Mouse (Mus musculus) heart, postnatal 0 days (tissue): ENCODE results near the gene Strn. TPM values are rescaled to one million over a fixed set of nuclear protein-coding genes. Genes with fewer than 3 reads are reported as not detected.

Experiments
- ATAC-seq: fragments of 200-750 bp; cut with Nextera tagmentation; 2 replicates; pipeline ENCODE4 v1.8.0; 2017; ENCODE audit warnings: low read depth, moderate number of reproducible peaks, moderate library complexity; ENCODE audit not compliant: insufficient read depth
- DNase-seq: peaks from one replicate; pipeline ENCODE4 v3.0.0-alpha.2; 2016; ENCODE audit warnings: low spot score
- H3K27ac ChIP-seq: fragments of 300-500 bp; sonication (generic); 2 replicates; pipeline ENCODE4 v1.5.1; 2014; ENCODE audit warnings: low read depth, mild to moderate bottlenecking
- H3K27me3 ChIP-seq: fragments of 300-500 bp; sonication (generic); 2 replicates; pipeline ENCODE4 v1.6.1; 2014; ENCODE audit warnings: low read length, mixed read lengths; ENCODE audit not compliant: control insufficient read depth, insufficient read depth
- H3K36me3 ChIP-seq: fragments of 300-500 bp; sonication (generic); replicated peaks from 2 replicates; pipeline ENCODE4 v1.6.1; 2014; ENCODE audit warnings: low read length, mixed read lengths; ENCODE audit not compliant: control insufficient read depth, insufficient read depth
- H3K4me1 ChIP-seq: fragments of 300-500 bp; sonication (generic); 2 replicates; pipeline ENCODE4 v1.6.1; 2014; ENCODE audit warnings: antibody characterized with exemption; ENCODE audit not compliant: control insufficient read depth, insufficient read depth
- H3K4me2 ChIP-seq: fragments of 300-500 bp; sonication (generic); 2 replicates; pipeline ENCODE4 v1.6.1; 2014; ENCODE audit warnings: low read depth, mild to moderate bottlenecking, low read length, moderate library complexity
- H3K4me3 ChIP-seq: fragments of 300-500 bp; sonication (generic); 2 replicates; pipeline ENCODE4 v1.5.1; 2014; ENCODE audit warnings: low read depth, low read length
- H3K9ac ChIP-seq: fragments of 300-500 bp; sonication (generic); replicated peaks from 2 replicates; pipeline ENCODE4 v1.6.1; 2014; ENCODE audit warnings: low read depth, low read length, mixed read lengths
- H3K9me3 ChIP-seq: fragments of 300-500 bp; sonication (generic); replicated peaks from 2 replicates; pipeline ENCODE4 v1.6.1; 2016; ENCODE audit warnings: low read length; ENCODE audit not compliant: control insufficient read depth
- CTCF ChIP-seq: IDR thresholded peaks from 2 replicates; pipeline ENCODE4 v1.5.1; 2016; ENCODE audit warnings: antibody characterized with exemption, control low read depth, low read depth
- EP300 ChIP-seq: IDR thresholded peaks from 2 replicates; pipeline ENCODE4 v1.6.1; 2016; ENCODE audit warnings: antibody characterized with exemption, low read depth
- WGBS: fragments of 180-500 bp; shearing (Covaris S2); extraction: QIAGEN DNeasy Blood & Tissue Kit; methylation state at CpG from one replicate; pipeline ENCODE4 v1.1.7; 2014; 5-methylcytosine and 5-hydroxymethylcytosine counted together
- polyA plus RNA-seq: library from polyadenylated mRNA; unstranded; fragments of >200 nt; fragmentation: Nextera tagmentation; extraction: Ambion mirVana; gene quantifications from 2 replicates; pipeline ENCODE4 v1.2.1, GENCODE M21; 2015
- total RNA-seq: library from RNA; depleted of rRNA; stranded (reverse); fragments of >200 nt; gene quantifications from 2 replicates; pipeline ENCODE4 v1.2.3, GENCODE M21; 2014; ENCODE audit warnings: low replicate concordance; rRNA removed

The Strn gene
- total RNA-seq (29.1 and 44.3 TPM in 2 replicates), polyA plus RNA-seq (8.0 and 8.2 TPM in 2 replicates)

- TF ChIP-seq CTCF (no peak), EP300 (no peak)
- H3K27me3 ChIP-seq: no peaks in the 10 kb centered on the region
These were observed at the start of gene Strn for GRCm38 (mm10) chr17:78737096-78737495. TSS of gene Strn (minus strand) at chr17:78737196.

GRCm38 (mm10) chr17:78778765-78779164 is 41.8 kb upstream of the Strn start:
- Histone ChIP-seq H3K4me3 (no peak overlapping the region), H3K27me3 (no peaks in the 10 kb centered on the region), H3K36me3 (peaks cover 15% of the 10 kb centered on the region), H3K27ac (no peak overlapping the region), H3K9me3 (no peaks in the 10 kb centered on the region), H3K4me2 (no peak overlapping the region), H3K4me1 (no peaks in the 10 kb centered on the region), H3K9ac (no peak overlapping the region)
- ATAC-seq (no peak), DNase-seq (no peak)
- TF ChIP-seq CTCF (no peak), EP300 (no peak)
- 85% methylated on average over 1 of the region's 1 CpGs for WGBS

More at GRCm38 (mm10) chr17:78737096-78737495, at the start of gene Strn:
- Histone ChIP-seq H3K9me3 (no peaks in the 10 kb centered on the region), H3K4me1 (peaks cover 19% of the 10 kb centered on the region; the same call in 1 of the 2 replicates), H3K9ac (peak within 1 kb of the TSS; percentile 88), H3K27ac (peak within 1 kb of the TSS; percentile 93), H3K36me3 (no peaks in the 10 kb centered on the region), H3K4me2 (peak within 1 kb of the TSS; percentile 76), H3K4me3 (peak within 1 kb of the TSS; percentile 88)
- WGBS: 47% methylated on average over 4 of the region's 4 CpGs
- no peak for ATAC-seq
- no peak for DNase-seq

- Histone ChIP-seq H3K9ac (no peak overlapping the region), H3K36me3 (peaks cover 7% of the 10 kb centered on the region), H3K27me3 (no peaks in the 10 kb centered on the region), H3K4me1 (peaks cover 23% of the 10 kb centered on the region; the same call in 1 of the 2 replicates), H3K9me3 (no peaks in the 10 kb centered on the region), H3K27ac (no peak overlapping the region), H3K4me3 (no peak overlapping the region), H3K4me2 (no peak overlapping the region)
- 61% methylated on average over 2 of the region's 2 CpGs for WGBS
- TF ChIP-seq CTCF (no peak), EP300 (no peak)
- DNase-seq (no peak), ATAC-seq (no peak)
These were observed 35.3 kb upstream of the Strn start for GRCm38 (mm10) chr17:78772317-78772716.

GRCm38 (mm10) chr17:78770932-78771331 is 33.9 kb upstream of the Strn start:
- Histone ChIP-seq H3K27me3 (no peaks in the 10 kb centered on the region), H3K4me2 (no peak overlapping the region), H3K4me3 (no peak overlapping the region), H3K9ac (no peak overlapping the region), H3K36me3 (peaks cover 14% of the 10 kb centered on the region), H3K9me3 (no peaks in the 10 kb centered on the region), H3K4me1 (peaks cover 30% of the 10 kb centered on the region), H3K27ac (peak overlapping the region; percentile 88)
- ATAC-seq: no peak
- TF ChIP-seq CTCF: no peak
- no peak for TF ChIP-seq EP300
- 31% methylated on average over 7 of the region's 7 CpGs for WGBS
- no peak for DNase-seq

- no peaks in the 10 kb centered on the region for H3K9me3 ChIP-seq
- no peaks in the 10 kb centered on the region for H3K27me3 ChIP-seq
- WGBS: 24% methylated on average over 3 of the region's 3 CpGs
- ATAC-seq (peak; percentile 80), DNase-seq (peak; percentile 72)
- H3K36me3 ChIP-seq: peaks cover 23% of the 10 kb centered on the region
- H3K27ac ChIP-seq: peak overlapping the region; percentile 88
- TF ChIP-seq EP300: no peak
- no peak for TF ChIP-seq CTCF
- no peak overlapping the region for H3K4me2 ChIP-seq
- no peak overlapping the region for H3K4me3 ChIP-seq
- no peak overlapping the region for H3K9ac ChIP-seq
- H3K4me1 ChIP-seq: peaks cover 30% of the 10 kb centered on the region
These were observed 32.3 kb upstream of the Strn start for GRCm38 (mm10) chr17:78769341-78769740.

- no peak overlapping the region; the same call in 1 of the 2 replicates for H3K9ac ChIP-seq
- no peak overlapping the region for H3K4me3 ChIP-seq
- peak; percentile 59 for DNase-seq
- H3K36me3 ChIP-seq: peaks cover 23% of the 10 kb centered on the region
- TF ChIP-seq CTCF (no peak), EP300 (peak; percentile 28; the same call in 1 of the 2 replicates)
- H3K4me1 ChIP-seq: peaks cover 30% of the 10 kb centered on the region
- H3K4me2 ChIP-seq: 0 out of 2 replicates have a peak overlapping the region, but pooled peaks have one; percentile 20
- no peaks in the 10 kb centered on the region for H3K9me3 ChIP-seq
- peak overlapping the region; percentile 88 for H3K27ac ChIP-seq
- WGBS: 5% methylated on average over 2 of the region's 2 CpGs
- ATAC-seq: peak; percentile 69
- no peaks in the 10 kb centered on the region for H3K27me3 ChIP-seq
These were observed 31.9 kb upstream of the Strn start for GRCm38 (mm10) chr17:78768937-78769336.
